Mouse (Mus musculus) kidney, adult 2 months (tissue): ENCODE measurements around the gene Ube2m.

Experiments
- CTCF ChIP-seq: fragments of 200-500 bp; conservative IDR thresholded peaks from 2 replicates; pipeline ENCODE4 v1.5.1; 2011; ENCODE audit warnings: low read depth, mild to moderate bottlenecking, control low read depth, low read length, moderate library complexity, mixed read lengths; ENCODE audit not compliant: insufficient read depth, insufficient read length
- POLR2A ChIP-seq: fragments of 200-500 bp; IDR thresholded peaks from one replicate; pipeline ENCODE4 v1.6.1; 2011; ENCODE audit warnings: low read depth, low read length, control low read depth

DNA sequence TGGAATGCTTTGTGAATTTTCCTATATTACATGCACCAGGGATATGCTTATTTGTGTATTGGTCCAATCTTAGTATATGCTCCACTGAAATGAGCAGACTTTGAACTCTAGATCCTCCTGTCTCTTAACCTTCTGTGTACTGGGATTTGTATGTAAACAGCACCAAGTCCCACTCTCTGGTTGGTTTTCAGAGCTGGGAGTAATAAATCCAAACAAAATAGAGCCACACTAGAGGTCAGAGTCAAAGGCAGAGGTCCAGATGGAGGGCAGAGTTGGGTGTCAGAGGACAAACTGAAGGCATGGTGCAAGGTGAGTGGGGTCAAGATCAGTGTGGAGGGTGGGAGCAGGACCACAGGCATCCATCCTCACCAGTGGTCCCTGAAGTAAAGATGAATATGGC lies 42.2 kb downstream of the Ube2m start:
- TF ChIP-seq POLR2A (no peak), CTCF (no peak)
